Mouse (Mus musculus): ENCODE data around the gene Inafm2. TPM values are rescaled to one million over a fixed set of nuclear protein-coding genes. Genes with fewer than 3 reads are reported as not detected.

Gene Inafm2
- polyA plus RNA-seq, 1 experiment, result 10.3 TPM

DNA sequence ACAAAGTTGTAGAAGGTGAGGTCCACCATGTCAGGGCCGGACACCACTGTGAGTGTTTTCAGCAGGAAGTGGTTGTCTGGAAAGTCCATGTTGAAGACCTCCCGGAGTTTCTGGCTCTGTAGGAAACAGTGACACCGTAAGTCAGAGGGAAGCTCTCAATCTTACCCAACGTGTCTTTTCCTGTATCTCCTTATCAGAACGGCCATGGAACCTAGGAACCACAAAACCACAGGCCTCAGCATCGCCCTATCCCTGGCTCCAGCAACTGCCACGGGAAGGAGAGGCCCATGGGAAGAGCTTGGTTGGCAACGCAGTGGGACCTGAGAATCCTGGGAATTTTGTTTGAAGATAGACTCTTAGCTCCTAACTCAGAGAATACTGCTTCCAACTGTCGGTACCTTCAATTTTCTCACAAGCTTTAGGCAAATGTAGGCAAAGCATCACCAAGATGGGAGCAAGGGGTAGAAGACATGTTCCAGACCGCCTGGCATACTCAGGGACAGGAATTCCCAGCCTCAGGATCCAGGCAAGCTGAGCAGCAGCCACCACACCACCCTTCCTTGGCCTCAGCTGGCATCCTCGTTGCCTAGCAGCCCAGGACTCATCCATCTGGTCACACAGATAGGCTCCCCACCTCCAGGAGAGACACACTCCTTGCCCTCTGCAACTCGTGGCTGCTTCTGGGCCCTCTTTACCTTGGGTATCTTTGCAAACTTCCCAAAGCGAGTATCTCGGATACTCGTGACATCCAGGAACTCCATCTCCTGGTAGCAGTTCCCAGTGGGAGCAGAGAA, 21.7 kb upstream of the Inafm2 start:
- no peaks in the 10 kb centered on the region for H3K79me3 ChIP-seq (ENCODE audit: low read depth)
- H3K36me3 ChIP-seq (ENCODE audit: control insufficient read depth, insufficient read depth), result no peaks in the 10 kb centered on the region
- H3K27me3 ChIP-seq (ENCODE audit: control insufficient read depth, insufficient read depth, insufficient read length), result peaks cover 78% of the 10 kb centered on the region
- H3ac ChIP-seq (ENCODE audit: control insufficient read depth, insufficient read length, low read depth), result no peak overlapping the region
- no peaks in the 10 kb centered on the region for H3K79me2 ChIP-seq (ENCODE audit: control insufficient read depth, insufficient read depth)
- no peak overlapping the region for H3K4me3 ChIP-seq (ENCODE audit: insufficient read depth, poor library complexity, severe bottlenecking)
- TF ChIP-seq CEBPB (IDR thresholded peaks at IDR 0.05; ENCODE audit: low read depth) (no peak), MAX (IDR thresholded peaks at IDR 0.05) (no peak), FOSL1 (IDR thresholded peaks at IDR 0.05; ENCODE audit: insufficient read depth, low read length, poor library complexity, severe bottlenecking) (no peak), MYOG (IDR thresholded peaks at IDR 0.05; ENCODE audit: control insufficient read depth, extremely low read depth, insufficient read length) (no peak), MYOD1 (IDR thresholded peaks at IDR 0.05; ENCODE audit: control insufficient read depth, insufficient read length, low read depth) (no peak), CTCF (IDR thresholded peaks at IDR 0.05; ENCODE audit: control insufficient read depth, insufficient read depth, insufficient read length) (no peak), USF1 (IDR thresholded peaks at IDR 0.05; ENCODE audit: low read depth) (no peak)

DNA sequence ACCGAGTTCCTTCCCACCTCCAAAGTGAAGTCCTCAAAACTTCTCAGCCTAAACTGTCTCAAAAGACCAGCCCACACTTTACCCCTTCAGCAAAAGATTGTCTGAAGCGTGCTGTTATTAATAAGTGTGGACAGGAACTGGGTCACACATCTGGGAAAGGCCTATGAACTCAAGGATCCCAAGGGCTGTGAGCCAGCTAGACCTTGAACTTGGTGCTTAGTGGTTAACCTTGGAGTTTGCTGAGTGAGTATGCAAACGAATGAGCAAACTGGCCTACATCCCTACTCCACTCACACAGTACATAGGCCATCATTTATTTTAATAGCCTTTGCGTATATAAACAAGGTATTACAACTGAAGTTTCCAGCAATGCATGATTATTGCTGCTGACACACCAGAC, 20.0 kb upstream of the Inafm2 start:
- Histone ChIP-seq H3ac (ENCODE audit: control insufficient read depth, insufficient read length, low read depth) (no peak overlapping the region), H3K27me3 (ENCODE audit: control insufficient read depth, insufficient read depth, insufficient read length) (peaks cover 67% of the 10 kb centered on the region), H3K79me3 (ENCODE audit: low read depth) (no peaks in the 10 kb centered on the region), H3K36me3 (ENCODE audit: control insufficient read depth, insufficient read depth) (no peaks in the 10 kb centered on the region), H3K79me2 (ENCODE audit: control insufficient read depth, insufficient read depth) (no peaks in the 10 kb centered on the region), H3K4me3 (ENCODE audit: insufficient read depth, poor library complexity, severe bottlenecking) (no peak overlapping the region)
- TF ChIP-seq MYOD1 (IDR thresholded peaks at IDR 0.05; ENCODE audit: control insufficient read depth, insufficient read length, low read depth) (no peak), FOSL1 (IDR thresholded peaks at IDR 0.05; ENCODE audit: insufficient read depth, low read length, poor library complexity, severe bottlenecking) (no peak), CEBPB (IDR thresholded peaks at IDR 0.05; ENCODE audit: low read depth) (no peak), CTCF (IDR thresholded peaks at IDR 0.05; ENCODE audit: control insufficient read depth, insufficient read depth, insufficient read length) (no peak), MYOG (IDR thresholded peaks at IDR 0.05; ENCODE audit: control insufficient read depth, extremely low read depth, insufficient read length) (no peak), MAX (IDR thresholded peaks at IDR 0.05) (no peak), USF1 (IDR thresholded peaks at IDR 0.05; ENCODE audit: low read depth) (no peak)

- Histone ChIP-seq H3K27me3 (ENCODE audit: control insufficient read depth, insufficient read depth, insufficient read length) (peaks cover 71% of the 10 kb centered on the region), H3K79me2 (ENCODE audit: control insufficient read depth, insufficient read depth) (no peaks in the 10 kb centered on the region), H3K36me3 (ENCODE audit: control insufficient read depth, insufficient read depth) (no peaks in the 10 kb centered on the region), H3ac (ENCODE audit: control insufficient read depth, insufficient read length, low read depth) (no peak overlapping the region), H3K4me3 (ENCODE audit: insufficient read depth, poor library complexity, severe bottlenecking) (no peak overlapping the region), H3K79me3 (ENCODE audit: low read depth) (no peaks in the 10 kb centered on the region)
- TF ChIP-seq FOSL1 (IDR thresholded peaks at IDR 0.05; ENCODE audit: insufficient read depth, low read length, poor library complexity, severe bottlenecking) (no peak), MYOD1 (IDR thresholded peaks at IDR 0.05; ENCODE audit: control insufficient read depth, insufficient read length, low read depth) (no peak), USF1 (IDR thresholded peaks at IDR 0.05; ENCODE audit: low read depth) (no peak), CEBPB (IDR thresholded peaks at IDR 0.05; ENCODE audit: low read depth) (no peak), MAX (IDR thresholded peaks at IDR 0.05) (no peak), CTCF (IDR thresholded peaks at IDR 0.05; ENCODE audit: control insufficient read depth, insufficient read depth, insufficient read length) (no peak), MYOG (IDR thresholded peaks at IDR 0.05; ENCODE audit: control insufficient read depth, extremely low read depth, insufficient read length) (no peak)
Observed at GRCm38 (mm10) chr2:118726873-118727272, 18.7 kb upstream of the Inafm2 start.

DNA sequence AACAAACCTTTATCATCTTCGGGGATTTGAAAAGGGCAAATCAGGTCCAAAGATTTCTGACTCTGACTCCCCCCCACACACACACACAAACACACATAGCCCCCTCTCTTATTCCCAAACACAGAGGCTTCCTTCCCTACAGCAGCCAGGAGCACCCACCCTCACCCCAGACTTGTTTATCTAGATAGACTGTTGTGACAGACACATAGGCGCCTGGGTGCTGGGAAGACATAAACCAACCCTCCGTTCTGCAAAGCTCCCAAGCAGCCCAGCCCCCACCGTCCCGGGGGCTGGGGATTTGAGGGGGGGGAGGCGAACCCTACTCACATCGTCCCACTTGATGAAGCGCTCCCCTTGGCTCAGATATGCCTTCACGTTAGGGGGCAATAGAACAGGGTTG, 17.6 kb upstream of the Inafm2 start:
- Histone ChIP-seq H3K79me3 (ENCODE audit: low read depth) (no peaks in the 10 kb centered on the region), H3ac (ENCODE audit: control insufficient read depth, insufficient read length, low read depth) (no peak overlapping the region), H3K4me3 (ENCODE audit: insufficient read depth, poor library complexity, severe bottlenecking) (no peak overlapping the region), H3K36me3 (ENCODE audit: control insufficient read depth, insufficient read depth) (no peaks in the 10 kb centered on the region), H3K27me3 (ENCODE audit: control insufficient read depth, insufficient read depth, insufficient read length) (peaks cover 71% of the 10 kb centered on the region), H3K79me2 (ENCODE audit: control insufficient read depth, insufficient read depth) (no peaks in the 10 kb centered on the region)
- TF ChIP-seq CEBPB (IDR thresholded peaks at IDR 0.05; ENCODE audit: low read depth) (no peak), USF1 (IDR thresholded peaks at IDR 0.05; ENCODE audit: low read depth) (no peak)

DNA sequence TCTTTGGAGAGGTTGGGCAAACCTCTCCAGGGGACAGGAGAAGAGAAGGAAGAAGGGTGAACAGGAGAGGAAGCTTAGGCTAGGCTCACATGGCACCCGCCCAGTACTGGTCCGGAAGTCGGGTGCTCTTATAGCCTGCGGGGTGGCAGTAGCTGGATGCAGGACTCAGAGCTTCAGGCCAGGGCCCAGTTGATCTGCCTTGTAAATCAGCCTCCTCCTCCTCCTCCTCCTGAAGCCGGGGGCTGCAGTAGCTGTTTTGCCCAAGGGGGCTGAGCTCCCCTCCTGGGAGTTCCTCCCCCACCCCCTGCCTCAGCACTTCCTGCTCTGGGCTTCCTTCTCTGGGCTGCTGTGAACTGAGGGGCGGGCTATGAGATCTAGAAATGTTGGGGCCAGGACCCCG, 17.2 kb upstream of the Inafm2 start, which contains the start of gene Plcb2:
Gene Plcb2, minus strand, starts transcription at position 102 of the 400 bp plus-strand sequence.
- no peak within 1 kb of the TSS for H3K4me3 ChIP-seq (ENCODE audit: insufficient read depth, poor library complexity, severe bottlenecking)
- no peak within 1 kb of the TSS for H3ac ChIP-seq (ENCODE audit: control insufficient read depth, insufficient read length, low read depth)
- H3K79me3 ChIP-seq (ENCODE audit: low read depth), result no peaks in the 10 kb centered on the region
- peaks cover 70% of the 10 kb centered on the region for H3K27me3 ChIP-seq (ENCODE audit: control insufficient read depth, insufficient read depth, insufficient read length)
- no peaks in the 10 kb centered on the region for H3K79me2 ChIP-seq (ENCODE audit: control insufficient read depth, insufficient read depth)
- TF ChIP-seq MAX (IDR thresholded peaks at IDR 0.05) (no peak), CEBPB (IDR thresholded peaks at IDR 0.05; ENCODE audit: low read depth) (no peak), FOSL1 (IDR thresholded peaks at IDR 0.05; ENCODE audit: insufficient read depth, low read length, poor library complexity, severe bottlenecking) (no peak), MYOD1 (IDR thresholded peaks at IDR 0.05; ENCODE audit: control insufficient read depth, insufficient read length, low read depth) (no peak), MYOG (IDR thresholded peaks at IDR 0.05; ENCODE audit: control insufficient read depth, extremely low read depth, insufficient read length) (no peak), USF1 (IDR thresholded peaks at IDR 0.05; ENCODE audit: low read depth) (no peak), CTCF (IDR thresholded peaks at IDR 0.05; ENCODE audit: control insufficient read depth, insufficient read depth, insufficient read length) (no peak)
- no peaks in the 10 kb centered on the region for H3K36me3 ChIP-seq (ENCODE audit: control insufficient read depth, insufficient read depth)

DNA sequence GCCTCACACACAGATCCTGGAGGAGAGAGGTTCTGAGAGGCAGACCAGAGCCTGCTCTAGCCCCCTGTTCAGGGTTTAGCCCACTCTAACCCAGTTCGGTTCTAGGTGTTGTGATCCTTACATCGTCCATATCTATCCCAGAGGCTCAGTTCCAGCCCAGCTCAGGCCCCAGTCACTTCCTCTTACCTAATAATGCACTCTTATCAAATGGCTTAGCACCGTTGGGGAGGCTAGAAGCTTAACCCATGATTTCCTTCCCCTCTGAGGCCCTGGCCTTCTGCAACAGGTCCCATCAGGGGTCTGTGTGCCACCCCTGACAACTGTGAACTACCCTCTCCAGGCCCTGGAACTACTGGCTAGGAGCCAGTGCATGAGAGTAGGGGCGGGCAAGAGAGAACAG, 16.4 kb upstream of the Inafm2 start:
- Histone ChIP-seq H3K4me3 (ENCODE audit: insufficient read depth, poor library complexity, severe bottlenecking) (no peak overlapping the region), H3K79me3 (ENCODE audit: low read depth) (no peaks in the 10 kb centered on the region), H3K79me2 (ENCODE audit: control insufficient read depth, insufficient read depth) (no peaks in the 10 kb centered on the region), H3K27me3 (ENCODE audit: control insufficient read depth, insufficient read depth, insufficient read length) (peaks cover 71% of the 10 kb centered on the region), H3K36me3 (ENCODE audit: control insufficient read depth, insufficient read depth) (no peaks in the 10 kb centered on the region), H3ac (ENCODE audit: control insufficient read depth, insufficient read length, low read depth) (no peak overlapping the region)
- TF ChIP-seq CTCF (IDR thresholded peaks at IDR 0.05; ENCODE audit: control insufficient read depth, insufficient read depth, insufficient read length), result no peak
- TF ChIP-seq FOSL1 (IDR thresholded peaks at IDR 0.05; ENCODE audit: insufficient read depth, low read length, poor library complexity, severe bottlenecking), result no peak
- no peak for TF ChIP-seq CEBPB (IDR thresholded peaks at IDR 0.05; ENCODE audit: low read depth)
- TF ChIP-seq USF1 (IDR thresholded peaks at IDR 0.05; ENCODE audit: low read depth), result no peak
- TF ChIP-seq MAX (IDR thresholded peaks at IDR 0.05), result no peak
- no peak for TF ChIP-seq MYOD1 (IDR thresholded peaks at IDR 0.05; ENCODE audit: control insufficient read depth, insufficient read length, low read depth)
- no peak for TF ChIP-seq MYOG (IDR thresholded peaks at IDR 0.05; ENCODE audit: control insufficient read depth, extremely low read depth, insufficient read length)
